Mouse (Mus musculus) embryonic facial prominence, embryonic 12.5 days (tissue): ENCODE results near the gene Nr4a1. TPM values are rescaled to one million over a fixed set of nuclear protein-coding genes. Genes with fewer than 3 reads are reported as not detected.

Experiments
- ATAC-seq: fragments of 200-750 bp; cut with Nextera tagmentation; 2 replicates; pipeline ENCODE4 v1.8.0; 2017; ENCODE audit not compliant: insufficient number of reproducible peaks, insufficient read depth, low FRiP score, low TSS enrichment
- H3K27ac ChIP-seq: fragments of 300-500 bp; sonication (generic); 2 replicates; pipeline ENCODE4 v1.5.1; 2016; ENCODE audit warnings: mild to moderate bottlenecking
- H3K27me3 ChIP-seq: fragments of 300-500 bp; sonication (generic); 2 replicates; pipeline ENCODE4 v1.6.1; 2016; ENCODE audit warnings: mild to moderate bottlenecking, moderate library complexity
- H3K36me3 ChIP-seq: fragments of 300-500 bp; sonication (generic); 2 replicates; pipeline ENCODE4 v1.6.1; 2016; ENCODE audit warnings: mild to moderate bottlenecking
- H3K4me1 ChIP-seq: fragments of 300-500 bp; sonication (generic); 2 replicates; pipeline ENCODE4 v1.6.1; 2016
- H3K4me2 ChIP-seq: fragments of 300-500 bp; sonication (generic); replicated peaks from 2 replicates; pipeline ENCODE4 v1.6.1; 2016; ENCODE audit warnings: mild to moderate bottlenecking, moderate library complexity
- H3K4me3 ChIP-seq: fragments of 300-500 bp; sonication (generic); 2 replicates; pipeline ENCODE4 v1.5.1; 2016; ENCODE audit warnings: mild to moderate bottlenecking
- H3K9ac ChIP-seq: fragments of 300-500 bp; sonication (generic); 2 replicates; pipeline ENCODE4 v1.6.1; 2016; ENCODE audit warnings: mild to moderate bottlenecking, moderate library complexity
- H3K9me3 ChIP-seq: fragments of 300-500 bp; sonication (generic); 2 replicates; pipeline ENCODE4 v1.6.1; 2016; ENCODE audit warnings: mild to moderate bottlenecking, moderate library complexity
- WGBS: fragments of 180-500 bp; shearing (Covaris S2); methylation state at CpG from one replicate; pipeline ENCODE4 v1.1.7; 2016; 5-methylcytosine and 5-hydroxymethylcytosine counted together
- polyA plus RNA-seq: library from polyadenylated mRNA; unstranded; fragments of >200 nt; fragmentation: Nextera tagmentation; extraction: Ambion mirVana; gene quantifications from 2 replicates; pipeline ENCODE4 v1.2.1, GENCODE M21; 2016

Gene Nr4a1
- polyA plus RNA-seq, 1 experiment from 2014 or later, result 8.2 TPM

DNA sequence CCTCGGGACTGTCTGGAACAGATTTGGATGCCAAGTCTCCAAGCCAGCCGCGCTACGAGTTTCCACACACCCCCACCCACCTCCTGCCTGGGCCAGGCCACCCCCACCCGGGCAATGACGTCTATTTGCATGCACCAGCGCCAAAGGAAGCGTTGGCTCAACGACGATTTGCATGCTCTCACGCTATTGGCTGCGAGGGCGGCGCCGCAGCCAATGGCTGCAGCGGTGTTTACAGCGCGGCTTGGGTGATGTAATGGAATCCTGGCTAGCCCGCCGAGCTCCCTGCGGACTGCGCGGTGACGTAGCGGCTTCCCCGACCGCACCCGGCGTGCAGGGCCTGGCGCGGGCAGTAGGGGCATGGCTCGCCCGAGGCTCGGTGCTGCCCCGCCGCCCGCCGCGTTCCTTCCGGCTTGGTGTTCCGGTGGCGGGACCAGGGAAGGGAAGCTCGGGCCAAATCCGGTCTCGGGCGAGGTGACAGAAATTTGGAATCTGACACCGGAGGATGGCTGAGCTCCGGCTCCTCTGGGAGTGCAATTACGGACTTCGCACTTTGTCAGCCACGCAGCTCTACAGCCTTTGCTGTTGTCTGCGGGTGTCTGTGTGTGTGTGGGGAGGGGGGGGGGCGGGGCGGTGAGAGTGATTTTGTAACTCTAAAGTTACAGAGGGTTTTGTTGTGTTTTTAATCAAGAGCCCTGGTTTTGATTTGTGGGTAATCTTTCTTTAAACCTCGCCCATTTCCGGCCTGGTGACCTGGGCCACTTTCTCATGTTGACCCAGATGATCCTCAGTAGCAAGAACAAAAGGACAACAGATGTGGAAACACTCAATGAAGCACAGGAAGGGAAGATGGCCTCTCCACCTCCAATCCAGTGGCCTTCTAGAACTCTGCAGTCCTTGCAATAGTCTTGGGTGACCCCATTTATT is 7.6 kb upstream of the Nr4a1 start:
- peak overlapping the region; percentile 31; the same call in 1 of the 2 replicates for H3K9ac ChIP-seq
- H3K4me3 ChIP-seq, result peak overlapping the region; percentile 42
- H3K36me3 ChIP-seq, result no peaks in the 10 kb centered on the region
- H3K4me2 ChIP-seq, result peak overlapping the region; percentile 58
- peaks cover 24% of the 10 kb centered on the region for H3K4me1 ChIP-seq
- ATAC-seq, result peak; percentile 93
- peak overlapping the region; percentile 90 for H3K27ac ChIP-seq
- WGBS, result under 1% methylated on average over 55 of the region's 56 CpGs
- H3K9me3 ChIP-seq, result no peaks in the 10 kb centered on the region
- H3K27me3 ChIP-seq, result no peaks in the 10 kb centered on the region

DNA sequence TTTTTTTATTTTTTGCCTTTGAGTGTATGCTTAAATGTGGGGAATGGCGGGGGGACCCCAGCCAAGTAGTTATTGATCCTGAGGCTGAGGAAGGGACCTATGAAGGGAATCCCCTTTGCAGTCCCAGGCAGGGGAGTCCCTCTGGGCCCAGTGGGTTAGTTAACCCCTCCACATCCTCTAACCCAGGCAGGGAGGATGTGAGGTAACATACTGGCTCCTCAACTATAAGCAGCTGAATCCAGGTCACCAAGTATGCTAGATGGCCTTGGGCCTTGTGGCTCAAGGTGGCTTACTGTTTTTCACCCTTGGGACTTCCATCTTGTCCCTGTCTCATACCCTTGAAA is 6.9 kb upstream of the Nr4a1 start:
- peak overlapping the region; percentile 90 for H3K27ac ChIP-seq
- H3K27me3 ChIP-seq, result no peaks in the 10 kb centered on the region
- H3K4me1 ChIP-seq, result peaks cover 24% of the 10 kb centered on the region
- H3K9ac ChIP-seq, result 0 out of 2 replicates have a peak overlapping the region, but pooled peaks have one; percentile 31
- H3K4me2 ChIP-seq, result peak overlapping the region; percentile 58; the same call in 1 of the 2 replicates
- 35% methylated on average over 1 of the region's 1 CpGs for WGBS
- ATAC-seq, result no peak
- H3K4me3 ChIP-seq, result peak overlapping the region; percentile 42
- no peaks in the 10 kb centered on the region for H3K9me3 ChIP-seq
- H3K36me3 ChIP-seq, result no peaks in the 10 kb centered on the region

DNA sequence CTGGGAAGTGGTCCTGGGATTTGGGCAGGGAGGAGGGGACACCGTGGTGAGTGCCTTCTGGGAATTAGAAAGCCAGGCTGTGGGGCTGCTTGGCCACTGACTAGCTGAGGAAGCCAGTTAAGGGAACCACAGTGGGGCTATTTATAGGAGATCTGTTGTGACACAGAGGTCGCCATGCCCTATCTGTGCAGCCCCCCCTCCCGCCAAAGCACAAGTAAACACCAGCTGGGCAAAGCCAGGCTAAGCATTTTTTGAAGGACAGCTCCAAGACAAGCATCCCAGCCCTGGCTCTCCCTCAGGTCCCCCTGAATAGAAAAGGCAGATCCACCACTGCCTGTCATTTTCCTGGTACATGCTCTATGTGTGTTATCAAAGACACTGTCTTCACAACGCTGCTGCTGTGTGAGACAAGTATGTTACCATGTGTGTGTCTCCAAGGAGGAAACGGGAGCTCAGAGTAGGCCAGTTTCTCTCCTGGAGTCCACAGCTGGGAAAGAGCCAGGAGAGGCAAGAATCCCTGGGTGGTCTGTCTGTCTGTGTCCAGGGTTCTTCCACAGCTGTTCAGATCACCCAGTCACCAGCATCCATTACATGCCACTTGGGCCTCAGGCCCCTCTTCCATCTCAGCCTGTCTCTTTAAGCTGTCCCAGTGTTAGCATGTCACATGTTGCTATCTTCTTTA is 5.9 kb upstream of the Nr4a1 start:
- Histone ChIP-seq H3K36me3 (no peaks in the 10 kb centered on the region), H3K4me2 (no peak overlapping the region), H3K9me3 (no peaks in the 10 kb centered on the region), H3K27ac (peak overlapping the region; percentile 18), H3K4me1 (peaks cover 20% of the 10 kb centered on the region), H3K4me3 (no peak overlapping the region), H3K27me3 (no peaks in the 10 kb centered on the region), H3K9ac (no peak overlapping the region)
- no peak for ATAC-seq
- 28% methylated on average over 5 of the region's 5 CpGs for WGBS

GRCm38 (mm10) chr15:101250220-101250800 is 3.8 kb upstream of the Nr4a1 start:
- H3K27ac ChIP-seq, result no peak overlapping the region
- H3K9me3 ChIP-seq, result no peaks in the 10 kb centered on the region
- H3K4me1 ChIP-seq, result peaks cover 27% of the 10 kb centered on the region
- no peak overlapping the region for H3K4me3 ChIP-seq
- H3K9ac ChIP-seq, result no peak overlapping the region
- H3K27me3 ChIP-seq, result peaks cover 4% of the 10 kb centered on the region; the same call in 1 of the 2 replicates
- 87% methylated on average over 9 of the region's 9 CpGs for WGBS
- no peak for ATAC-seq
- no peaks in the 10 kb centered on the region for H3K36me3 ChIP-seq
- no peak overlapping the region for H3K4me2 ChIP-seq

- Histone ChIP-seq H3K36me3 (no peaks in the 10 kb centered on the region), H3K4me3 (no peak overlapping the region), H3K9ac (no peak overlapping the region), H3K27me3 (peaks cover 4% of the 10 kb centered on the region; the same call in 1 of the 2 replicates), H3K4me2 (no peak overlapping the region), H3K4me1 (peaks cover 20% of the 10 kb centered on the region), H3K27ac (no peak overlapping the region), H3K9me3 (no peaks in the 10 kb centered on the region)
- no peak for ATAC-seq
- WGBS, result 84% methylated on average over 5 of the region's 5 CpGs
Observed at GRCm38 (mm10) chr15:101251930-101252329, 2.1 kb upstream of the Nr4a1 start.

DNA sequence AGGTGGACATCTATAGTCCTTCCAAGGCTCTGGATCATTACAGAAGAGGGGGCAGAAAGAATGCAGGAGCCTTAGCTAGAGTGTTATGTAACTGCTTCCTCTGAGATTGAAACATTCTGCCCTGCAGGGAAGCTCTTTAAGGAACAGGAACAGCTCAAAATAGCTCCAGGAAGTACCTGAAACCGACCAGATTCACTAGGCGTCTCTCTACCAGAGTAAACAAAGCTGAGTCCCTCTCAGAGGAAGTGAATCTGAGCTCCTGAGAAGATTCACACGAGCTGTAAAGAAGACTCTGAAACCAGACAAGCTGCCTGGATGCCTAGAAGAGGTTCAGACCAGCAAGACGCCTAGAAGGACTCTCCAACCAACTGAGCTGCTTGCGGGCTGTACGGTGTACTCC is 1.5 kb upstream of the Nr4a1 start:
- peaks cover 4% of the 10 kb centered on the region; the same call in 1 of the 2 replicates for H3K27me3 ChIP-seq
- peaks cover 16% of the 10 kb centered on the region for H3K4me1 ChIP-seq
- no peak for ATAC-seq
- H3K4me3 ChIP-seq, result no peak overlapping the region
- no peak overlapping the region for H3K27ac ChIP-seq
- no peak overlapping the region for H3K4me2 ChIP-seq
- no peaks in the 10 kb centered on the region for H3K36me3 ChIP-seq
- H3K9me3 ChIP-seq, result no peaks in the 10 kb centered on the region
- WGBS, result 87% methylated on average over 6 of the region's 6 CpGs
- H3K9ac ChIP-seq, result no peak overlapping the region

DNA sequence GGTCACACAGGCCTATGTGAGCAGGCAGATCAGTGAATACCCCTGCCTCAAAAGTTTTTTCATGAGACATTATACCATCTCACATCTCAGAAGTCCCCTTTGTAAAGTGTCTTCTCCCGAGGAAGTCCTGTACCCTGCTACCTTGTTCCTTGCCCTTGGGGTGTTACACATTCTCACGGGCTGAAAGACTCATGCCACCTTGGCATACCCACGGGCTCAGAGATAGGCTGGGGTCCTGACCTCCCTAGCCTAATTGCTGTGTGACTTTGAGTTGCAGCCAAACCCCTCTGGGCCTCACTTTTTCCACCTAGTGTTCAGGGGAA is 545 bp upstream of the Nr4a1 start:
- peaks cover 4% of the 10 kb centered on the region; the same call in 1 of the 2 replicates for H3K27me3 ChIP-seq
- peak overlapping the region; percentile 90 for H3K4me2 ChIP-seq
- peaks cover 7% of the 10 kb centered on the region for H3K4me1 ChIP-seq
- H3K27ac ChIP-seq, result 0 out of 2 replicates have a peak overlapping the region, but pooled peaks have one; percentile 56
- 32% methylated on average over 3 of the region's 3 CpGs for WGBS
- H3K36me3 ChIP-seq, result no peaks in the 10 kb centered on the region
- peak overlapping the region; percentile 62 for H3K4me3 ChIP-seq
- no peak for ATAC-seq
- no peaks in the 10 kb centered on the region for H3K9me3 ChIP-seq
- peak overlapping the region; percentile 77 for H3K9ac ChIP-seq

DNA sequence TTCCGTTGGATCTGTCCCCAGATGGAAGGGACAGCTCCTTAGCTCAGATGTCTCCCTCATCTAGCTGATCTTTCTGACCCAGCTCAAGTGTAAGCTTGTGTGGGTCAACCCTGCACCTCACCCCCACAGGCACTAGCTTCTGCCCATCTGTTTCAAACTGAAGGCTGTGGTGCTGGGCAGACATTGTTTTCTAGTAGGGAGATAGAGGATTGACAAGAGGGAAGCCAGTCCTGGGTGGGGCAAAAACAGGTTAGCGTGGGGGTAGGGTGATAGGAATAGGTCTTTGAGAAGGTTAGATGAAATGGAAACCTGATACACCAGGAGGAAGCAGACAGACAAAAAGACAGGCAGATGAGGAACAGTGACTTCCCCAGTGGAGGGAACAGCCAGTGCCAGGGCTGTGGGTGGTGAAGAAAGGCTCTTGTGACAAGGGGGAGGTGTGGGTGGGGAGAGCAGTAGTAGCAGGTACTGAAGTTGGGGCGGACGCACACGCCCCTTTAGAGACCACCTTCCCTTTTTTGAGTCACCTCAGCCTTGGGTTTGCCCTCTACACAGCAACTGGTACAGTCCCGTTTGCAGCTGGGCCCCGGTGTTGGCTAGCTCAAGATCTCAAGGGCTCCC is 1.9 kb downstream of the Nr4a1 start:
- ATAC-seq, result no peak
- H3K4me3 ChIP-seq, result no peak overlapping the region

GRCm38 (mm10) chr15:101256463-101257206 is 2.6 kb downstream of the Nr4a1 start:
- 76% methylated on average over 14 of the region's 14 CpGs for WGBS
- Histone ChIP-seq H3K9ac (no peak overlapping the region), H3K4me3 (no peak overlapping the region), H3K36me3 (no peaks in the 10 kb centered on the region), H3K4me1 (peaks cover 22% of the 10 kb centered on the region), H3K9me3 (no peaks in the 10 kb centered on the region), H3K27ac (no peak overlapping the region), H3K27me3 (peaks cover 4% of the 10 kb centered on the region; the same call in 1 of the 2 replicates), H3K4me2 (no peak overlapping the region)
- ATAC-seq, result no peak

More for the DNA sequence above, 1.9 kb downstream of the Nr4a1 start:
- Histone ChIP-seq H3K36me3 (no peaks in the 10 kb centered on the region), H3K4me1 (peaks cover 15% of the 10 kb centered on the region), H3K27ac (no peak overlapping the region), H3K9ac (no peak overlapping the region), H3K4me2 (no peak overlapping the region), H3K9me3 (no peaks in the 10 kb centered on the region), H3K27me3 (peaks cover 4% of the 10 kb centered on the region; the same call in 1 of the 2 replicates)
- WGBS, result 83% methylated on average over 7 of the region's 7 CpGs

DNA sequence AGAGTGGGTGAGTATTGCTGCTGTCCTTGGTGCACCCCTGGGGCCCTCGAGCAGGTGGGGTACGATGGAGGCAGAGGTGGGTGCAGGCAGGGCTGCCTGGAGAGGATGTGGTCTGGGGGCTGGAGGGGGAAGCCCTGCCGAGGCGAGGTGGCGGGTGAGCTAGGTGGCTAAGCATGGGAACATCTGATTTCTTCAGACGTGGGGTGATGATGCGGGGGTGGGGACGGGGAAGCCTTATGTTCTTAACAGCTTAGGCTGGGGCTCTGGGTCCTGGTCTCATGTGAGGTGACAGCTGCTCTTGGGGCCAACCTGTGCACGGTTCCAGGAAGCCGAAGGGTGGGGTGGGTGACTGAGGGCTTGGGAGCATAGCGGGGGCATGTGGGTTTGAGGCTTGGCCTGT is 4.4 kb downstream of the Nr4a1 start:
- WGBS, result 89% methylated on average over 11 of the region's 11 CpGs
- Histone ChIP-seq H3K4me1 (peaks cover 30% of the 10 kb centered on the region), H3K4me2 (no peak overlapping the region), H3K27me3 (peaks cover 4% of the 10 kb centered on the region; the same call in 1 of the 2 replicates), H3K9me3 (no peaks in the 10 kb centered on the region), H3K36me3 (no peaks in the 10 kb centered on the region), H3K27ac (no peak overlapping the region), H3K4me3 (no peak overlapping the region), H3K9ac (no peak overlapping the region)
- ATAC-seq, result no peak

- H3K4me2 ChIP-seq, result no peak overlapping the region
- ATAC-seq, result no peak
- peaks cover 23% of the 10 kb centered on the region for H3K4me1 ChIP-seq
- WGBS, result 66% methylated on average over 3 of the region's 3 CpGs
- no peak overlapping the region for H3K4me3 ChIP-seq
- no peaks in the 10 kb centered on the region for H3K27me3 ChIP-seq
- H3K27ac ChIP-seq, result no peak overlapping the region
- H3K36me3 ChIP-seq, result no peaks in the 10 kb centered on the region
- no peak overlapping the region for H3K9ac ChIP-seq
- H3K9me3 ChIP-seq, result no peaks in the 10 kb centered on the region
Observed at GRCm38 (mm10) chr15:101259922-101260321, 5.9 kb downstream of the Nr4a1 start.
